Mouse (Mus musculus): ENCODE results near the gene Rex2. TPM values are rescaled to one million over a fixed set of nuclear protein-coding genes. Genes with fewer than 3 reads are reported as not detected.
"Not testable (repeated sequence)": the region's sequence is repeated elsewhere in the genome, so short reads cannot be mapped to it uniquely, and the experiment has no call there.

The Rex2 gene
- total RNA-seq (2017) = not detected in 3 replicates

DNA sequence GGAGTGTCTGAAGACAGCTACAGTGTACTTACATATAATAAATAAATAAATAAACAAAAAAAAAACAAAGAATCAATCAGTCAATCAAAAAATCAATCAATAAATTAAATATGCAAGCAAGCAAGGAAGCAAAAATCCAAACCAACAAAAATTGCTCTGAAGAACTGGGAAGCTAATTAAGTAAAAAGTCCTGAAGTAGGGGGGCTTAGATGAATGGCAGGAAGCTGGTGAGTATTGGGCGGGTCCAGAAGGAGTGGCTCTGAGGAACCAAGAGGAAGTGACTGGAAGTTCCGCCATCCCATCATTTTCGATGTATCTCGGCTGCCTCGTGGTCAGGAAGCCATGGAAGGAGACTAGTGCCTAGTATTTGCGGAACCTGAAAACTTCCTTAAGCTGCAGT lies at the start of gene Rex2:
Gene Rex2, plus strand, starts transcription at position 301 of the 400 bp plus-strand sequence.
- not testable (repeated sequence) for ATAC-seq (replicated peaks; ENCODE audit: insufficient number of reproducible peaks, low FRiP score, low TSS enrichment, poor library complexity, severe bottlenecking)

DNA sequence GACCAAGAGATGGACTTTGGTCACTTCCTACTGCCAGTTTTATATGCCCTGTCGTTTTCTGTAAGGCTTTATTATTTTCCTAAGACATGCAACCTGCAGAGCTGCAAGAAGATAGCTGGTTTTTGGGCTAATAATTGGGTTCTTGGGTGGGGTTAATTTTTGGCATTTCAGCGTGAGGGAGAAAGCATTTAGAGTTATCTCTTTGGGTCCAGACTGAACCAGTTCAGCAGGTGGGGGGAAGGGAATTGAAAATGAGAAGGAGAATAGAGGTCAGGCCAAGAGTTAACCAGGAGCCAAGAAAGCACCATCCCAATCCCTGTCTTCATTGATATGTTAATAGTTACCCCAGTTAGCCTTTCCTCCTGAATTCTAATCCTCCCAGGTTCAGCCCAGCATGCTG lies 45.1 kb upstream of the Rex2 start:
- not testable (repeated sequence) for ATAC-seq (replicated peaks; ENCODE audit: insufficient number of reproducible peaks, low FRiP score, low TSS enrichment, poor library complexity, severe bottlenecking)

DNA sequence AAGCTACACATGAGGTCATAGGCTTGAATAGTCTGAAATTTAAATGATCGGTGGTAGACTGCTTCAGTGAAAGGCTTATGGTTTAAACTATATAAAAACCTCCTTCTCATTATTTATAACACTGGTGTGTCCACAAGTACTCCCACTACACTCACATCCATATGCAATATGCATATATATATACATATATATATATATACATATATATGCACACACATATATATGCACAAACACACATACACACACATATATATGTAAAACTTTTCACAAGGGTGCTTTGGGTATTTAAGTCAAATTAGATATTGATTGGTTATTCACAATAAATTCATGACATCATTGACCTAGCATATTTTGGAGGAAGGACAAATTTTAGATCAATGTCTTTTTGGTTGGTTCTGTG lies 3.2 kb upstream of the Rex2 start:
- ATAC-seq (replicated peaks; ENCODE audit: insufficient number of reproducible peaks, low FRiP score, low TSS enrichment, poor library complexity, severe bottlenecking) = not testable (repeated sequence)

DNA sequence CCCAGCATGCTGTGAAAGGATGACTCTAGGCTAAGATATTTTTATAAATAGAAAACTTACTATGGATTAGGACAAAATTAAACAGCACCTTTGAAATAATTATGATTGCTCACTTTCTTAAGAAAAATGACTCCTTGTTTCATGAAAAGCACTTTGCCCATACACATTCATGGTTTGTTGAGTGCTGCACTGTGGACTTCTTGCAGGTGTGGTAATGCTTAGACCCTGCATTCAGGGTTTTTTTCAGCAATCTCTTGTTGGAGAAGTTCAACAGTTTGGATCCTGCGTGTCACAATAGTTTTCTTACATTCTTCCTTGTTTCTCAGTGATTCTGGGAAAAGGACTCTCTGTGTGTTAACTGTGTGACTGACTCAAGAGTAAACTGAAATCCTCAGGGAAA lies 4.7 kb downstream of the Rex2 start:
- not testable (repeated sequence) for ATAC-seq (replicated peaks; ENCODE audit: insufficient number of reproducible peaks, low FRiP score, low TSS enrichment, poor library complexity, severe bottlenecking)

DNA sequence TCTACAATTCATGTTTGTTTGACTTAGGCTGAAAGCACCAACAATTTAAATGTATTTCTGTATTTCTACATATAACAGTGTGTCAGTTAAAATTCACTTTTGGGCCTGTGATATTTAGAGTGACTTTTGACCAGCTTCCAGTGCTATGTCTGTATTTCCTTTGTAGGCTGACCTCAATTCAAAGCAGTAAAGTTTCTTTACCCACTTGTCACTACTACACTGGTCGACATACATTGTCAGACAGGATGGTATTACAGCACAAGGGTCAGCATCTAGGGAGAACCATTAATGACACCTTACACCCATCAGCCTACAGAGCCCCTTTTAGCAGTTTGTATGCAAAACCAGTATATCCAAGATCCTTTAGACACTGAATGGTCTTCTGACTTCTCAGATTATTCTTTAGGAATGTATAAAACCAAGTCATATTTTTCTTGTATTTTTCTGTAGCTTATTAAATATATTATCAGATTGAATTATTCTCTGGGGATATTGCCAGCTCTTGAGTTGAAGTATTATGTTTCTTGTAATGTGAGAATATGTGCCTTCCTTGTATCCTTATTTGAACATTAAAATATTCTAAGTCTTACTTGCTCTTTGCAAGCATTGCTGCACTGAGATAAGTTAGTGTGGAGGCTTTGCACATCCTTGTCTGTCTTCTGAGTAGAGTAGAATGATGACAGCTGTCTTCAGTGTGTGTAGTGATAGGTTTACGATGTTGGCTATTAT lies 9.8 kb downstream of the Rex2 start:
- not testable (repeated sequence) for ATAC-seq (replicated peaks; ENCODE audit: insufficient number of reproducible peaks, low FRiP score, low TSS enrichment, poor library complexity, severe bottlenecking)

DNA sequence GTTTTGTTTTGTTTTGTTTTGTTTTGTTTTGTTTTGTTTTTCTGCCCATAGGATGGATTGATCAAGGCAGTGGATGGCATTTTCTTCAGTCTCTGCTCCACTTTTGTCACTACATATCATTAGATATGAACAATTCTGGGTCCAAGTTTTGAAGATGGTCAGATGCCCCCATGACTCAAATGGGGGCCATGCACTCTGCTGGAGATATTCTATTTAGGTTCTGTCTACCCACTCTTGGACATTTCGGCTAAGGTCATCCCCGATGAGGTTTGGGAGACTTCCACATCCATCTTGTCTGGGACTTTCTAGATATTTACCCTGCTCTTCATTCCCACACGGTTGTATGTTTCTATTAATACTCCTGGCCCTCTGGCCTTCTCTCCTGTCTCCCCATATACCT lies 42.1 kb downstream of the Rex2 start:
- not testable (repeated sequence) for ATAC-seq (replicated peaks; ENCODE audit: insufficient number of reproducible peaks, low FRiP score, low TSS enrichment, poor library complexity, severe bottlenecking)

DNA sequence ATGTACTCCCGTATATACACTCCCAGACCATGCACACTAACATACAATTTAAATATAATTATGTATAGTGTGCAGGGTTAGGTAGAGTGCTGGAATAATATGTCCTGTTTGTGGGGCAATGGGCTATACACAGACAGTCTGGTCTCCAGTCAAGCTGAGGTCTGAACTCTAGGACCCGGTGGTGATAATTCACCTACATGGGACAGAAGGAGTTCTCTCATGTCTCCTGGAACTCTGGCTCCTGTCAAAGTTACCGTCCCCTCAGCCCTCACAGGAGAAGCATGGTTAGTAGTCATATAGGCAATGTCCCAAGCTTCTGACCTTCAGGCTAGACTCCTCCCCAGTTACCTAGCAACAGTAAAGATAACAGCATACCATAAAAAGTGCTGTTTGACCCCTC lies 44.2 kb downstream of the Rex2 start:
- ATAC-seq (replicated peaks; ENCODE audit: insufficient number of reproducible peaks, low FRiP score, low TSS enrichment, poor library complexity, severe bottlenecking) = not testable (repeated sequence)

DNA sequence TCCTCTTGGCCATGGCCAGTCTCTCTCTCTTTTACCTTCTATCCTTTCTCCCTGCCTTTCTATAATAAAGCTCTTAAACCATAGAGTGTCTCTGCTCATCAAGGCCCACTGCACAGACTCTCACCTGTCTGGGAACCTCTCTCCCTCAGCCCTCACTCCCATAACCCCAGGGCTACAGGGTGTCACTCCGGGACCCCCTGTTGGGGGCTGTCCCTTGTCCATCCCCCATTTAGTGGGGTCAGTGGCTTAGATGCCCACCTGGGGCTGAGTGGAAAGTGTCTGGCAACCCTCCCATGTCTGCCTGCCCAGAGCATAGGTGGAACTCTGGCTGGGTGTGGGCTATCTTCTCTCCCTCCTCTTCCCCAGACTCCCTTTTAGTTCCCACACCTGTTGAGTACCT lies 44.7 kb downstream of the Rex2 start:
- ATAC-seq (replicated peaks; ENCODE audit: insufficient number of reproducible peaks, low FRiP score, low TSS enrichment, poor library complexity, severe bottlenecking) = not testable (repeated sequence)

DNA sequence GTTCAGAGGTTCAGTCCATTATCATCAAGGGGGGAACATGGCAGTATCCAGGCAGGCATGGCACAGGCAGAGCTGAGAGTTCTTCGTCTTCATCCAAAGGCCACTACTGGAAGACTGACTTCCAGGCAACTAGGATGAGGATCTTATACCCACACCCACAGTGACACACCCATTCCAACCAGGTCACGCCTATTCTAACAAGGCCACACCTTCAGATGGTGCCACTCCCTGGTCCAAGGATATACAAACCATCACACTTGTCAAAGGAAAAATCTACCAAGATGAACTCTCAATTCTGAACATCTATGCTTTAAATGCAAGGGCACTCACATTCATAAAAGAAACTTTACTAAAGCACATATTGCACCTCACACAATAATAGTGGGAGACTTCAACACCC lies 74.0 kb downstream of the Rex2 start:
- not testable (repeated sequence) for ATAC-seq (replicated peaks; ENCODE audit: insufficient number of reproducible peaks, low FRiP score, low TSS enrichment, poor library complexity, severe bottlenecking)

DNA sequence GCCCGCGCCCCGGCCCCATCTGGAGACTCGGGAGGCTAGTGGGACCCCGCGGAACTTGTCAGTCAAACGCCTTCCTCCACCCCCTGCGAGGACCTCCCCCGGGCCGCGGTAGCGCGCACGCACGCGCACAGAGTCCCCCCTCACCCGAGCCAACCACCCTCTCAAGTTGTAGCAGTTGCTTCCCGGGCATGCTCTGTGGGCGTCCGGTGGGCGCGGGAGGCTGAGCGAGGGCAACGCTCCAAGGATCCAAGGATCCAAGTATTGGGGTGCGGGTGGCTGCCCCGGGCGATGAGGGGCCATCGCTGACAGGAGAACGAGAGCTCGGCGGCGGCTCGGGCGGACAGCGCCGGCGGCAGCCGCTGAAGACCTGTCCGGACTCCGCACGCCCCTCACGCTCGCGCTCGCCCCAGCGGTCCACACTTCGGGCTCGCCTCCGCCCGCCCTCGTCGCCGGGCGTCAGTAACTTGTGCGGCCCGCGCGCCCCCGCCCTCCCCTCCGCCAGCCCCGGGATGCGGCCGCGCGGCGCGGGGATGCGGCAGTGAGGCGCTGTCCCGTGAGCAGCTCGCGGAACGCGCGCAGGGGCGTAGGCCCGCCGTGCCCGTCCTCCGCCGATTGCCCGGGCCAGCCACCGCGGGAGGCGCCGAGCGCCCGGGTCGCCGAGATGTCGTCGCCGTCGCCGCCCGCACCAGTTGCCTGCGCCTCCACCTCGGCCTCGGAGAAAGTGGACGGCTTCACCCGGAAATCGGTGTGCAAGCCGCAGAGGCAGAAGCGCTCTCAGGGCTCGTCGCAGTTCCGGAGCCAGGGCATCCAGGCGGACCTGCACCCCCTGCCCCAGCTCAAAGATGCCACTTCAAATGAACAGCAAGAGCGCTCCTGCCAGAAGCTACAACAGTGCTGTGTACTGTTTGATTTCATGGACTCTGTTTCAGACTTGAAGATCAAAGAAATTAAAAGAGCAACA lies 80.3 kb downstream of the Rex2 start:
- not testable (repeated sequence) for ATAC-seq (replicated peaks; ENCODE audit: insufficient number of reproducible peaks, low FRiP score, low TSS enrichment, poor library complexity, severe bottlenecking)

DNA sequence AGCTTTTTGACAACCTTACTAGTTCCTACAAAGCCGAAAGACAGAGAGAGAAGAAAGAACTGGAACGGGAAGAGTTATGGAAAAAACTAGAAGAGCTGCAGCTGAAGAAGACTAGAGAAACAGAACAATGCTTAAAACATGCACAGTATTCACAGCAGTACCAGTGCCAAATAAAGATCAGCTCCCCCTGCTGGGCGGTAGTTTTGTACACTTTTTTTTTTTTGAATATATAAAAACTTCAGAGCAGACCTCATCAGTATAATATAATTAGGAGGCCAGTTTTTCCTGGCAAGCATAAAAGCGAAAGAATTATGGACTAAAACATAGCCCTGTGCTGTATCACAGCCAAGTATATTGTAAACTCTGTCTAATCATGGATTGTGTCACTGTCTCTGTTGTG lies 82.2 kb downstream of the Rex2 start:
- not testable (repeated sequence) for ATAC-seq (replicated peaks; ENCODE audit: insufficient number of reproducible peaks, low FRiP score, low TSS enrichment, poor library complexity, severe bottlenecking)

Other genes with a start within 250 kb of the Rex2 start
- not detected in 3 replicates for gene Gm21411, start 112.3 kb upstream of the Rex2 start, total RNA-seq (2017)
- gene Zfp989, start 49.9 kb upstream of the Rex2 start, total RNA-seq (2017) = not detected in 3 replicates
- gene Zfp991, start 110.2 kb downstream of the Rex2 start, total RNA-seq (2017) = 25.2 to 34.9 TPM (median 30.3 TPM) in 3 replicates

All from monocyte, adult 5-6 weeks (primary cell).